11 mouse cellular contexts compared by ENCODE assay signal in genomic region chr17:29315672-29316465, GRCm38 (mm10). TPM values are rescaled to one million over a fixed set of nuclear protein-coding genes. Genes with fewer than 3 reads are reported as not detected.
DNase-seq lines count a peak whose midpoint lies in the region; ATAC-seq and TF ChIP-seq lines count a peak whose summit lies in the region.
"Had no signal": no experiment of that assay in that cellular context is flagged by ENCODE, and none has a peak within 500 bp of the region (broad histone marks: within the 10 kb centered on the region; RNA-seq: fewer than 3 reads in every experiment).

No protein-coding gene starts in this region.

- no peaks in the 10 kb centered on the region for H3K36me3 ChIP-seq in intestine, embryonic 15.5 days
- H3K36me3 ChIP-seq in intestine, embryonic 16.5 days (ENCODE audit: control insufficient read depth, insufficient read depth, low read length) = no peaks in the 10 kb centered on the region
- H3K36me3 ChIP-seq in C2C12 (ENCODE audit: control insufficient read depth, insufficient read depth) = no peaks in the 10 kb centered on the region
- H3K36me3 ChIP-seq: forebrain, embryonic 15.5 days had no signal

- DNase-seq in kidney, postnatal 36 days = peak; percentile 55 to 64
- no peak for DNase-seq in cerebellum, adult 11-12 months
- DNase-seq in testis, postnatal 14 days (ENCODE audit: low spot score) = no peak
- DNase-seq: cerebellum, postnatal 14 days; midbrain, embryonic 14.5 days; thymus, postnatal 4 days had no signal

- no peak for TF ChIP-seq CTCF in C2C12 (IDR thresholded peaks at IDR 0.05; ENCODE audit: control insufficient read depth, insufficient read depth, insufficient read length)
- TF ChIP-seq CTCF in bone marrow macrophage, adult 2 months (IDR thresholded peaks at IDR 0.05; ENCODE audit: low read depth, low read length) = no peak

- no peak overlapping the region for H3K9ac ChIP-seq in intestine, embryonic 15.5 days
- no peak overlapping the region for H3K9ac ChIP-seq in intestine, embryonic 16.5 days (ENCODE audit: low read depth, low read length)
- H3K9ac ChIP-seq: forebrain, embryonic 15.5 days had no signal

- ATAC-seq in intestine, embryonic 15.5 days = no peak
- no peak for ATAC-seq in intestine, embryonic 16.5 days
- ATAC-seq: forebrain, embryonic 15.5 days had no signal

- H3K9me3 ChIP-seq in intestine, embryonic 15.5 days = no peaks in the 10 kb centered on the region
- no peaks in the 10 kb centered on the region; the same call in 1 of the 2 replicates for H3K9me3 ChIP-seq in intestine, embryonic 16.5 days (ENCODE audit: control insufficient read depth, low read length)
- H3K9me3 ChIP-seq: forebrain, embryonic 15.5 days had no signal

- 0 out of 2 replicates have a peak, but pooled peaks cover 3% of the 10 kb centered on the region for H3K4me1 ChIP-seq in intestine, embryonic 15.5 days (replicated peaks)
- H3K4me1 ChIP-seq in intestine, embryonic 16.5 days (ENCODE audit: control insufficient read depth, insufficient read depth, low read length) = peaks cover 4% of the 10 kb centered on the region; the same call in 1 of the 2 replicates
- H3K4me1 ChIP-seq in bone marrow macrophage, adult 2 months (ENCODE audit: control insufficient read depth, insufficient read depth, low read length) = peaks cover 32% of the 10 kb centered on the region
- H3K4me1 ChIP-seq: forebrain, embryonic 15.5 days had no signal

- H3K4me3 ChIP-seq in intestine, embryonic 15.5 days (replicated peaks) = no peak overlapping the region
- H3K4me3 ChIP-seq in intestine, embryonic 16.5 days (ENCODE audit: low read length) = no peak overlapping the region
- H3K4me3 ChIP-seq in C2C12 (ENCODE audit: insufficient read depth, poor library complexity, severe bottlenecking) = no peak overlapping the region
- no peak overlapping the region for H3K4me3 ChIP-seq in bone marrow macrophage, adult 2 months (ENCODE audit: insufficient read depth, low read length)
- H3K4me3 ChIP-seq: forebrain, embryonic 15.5 days had no signal

- H3ac ChIP-seq in C2C12 (ENCODE audit: control insufficient read depth, insufficient read length, low read depth) = peak overlapping the region; percentile 59

- 46% methylated on average over 9 of the region's 9 CpGs for WGBS in intestine, embryonic 15.5 days
- 49% methylated on average over 9 of the region's 9 CpGs for WGBS in intestine, embryonic 16.5 days

- no peak for TF ChIP-seq POLR2A in bone marrow macrophage, adult 2 months (IDR thresholded peaks at IDR 0.05; ENCODE audit: borderline replicate concordance, low read depth, low read length)

- no peak overlapping the region for H3K4me2 ChIP-seq in intestine, embryonic 15.5 days (replicated peaks)
- no peak overlapping the region for H3K4me2 ChIP-seq in intestine, embryonic 16.5 days (ENCODE audit: low read depth, low read length)
- H3K4me2 ChIP-seq: forebrain, embryonic 15.5 days had no signal

- no peaks in the 10 kb centered on the region for H3K79me3 ChIP-seq in C2C12 (ENCODE audit: low read depth)

- 0 out of 2 replicates have a peak overlapping the region, but pooled peaks have one; percentile 22 for H3K27ac ChIP-seq in intestine, embryonic 15.5 days
- no peak overlapping the region for H3K27ac ChIP-seq in intestine, embryonic 16.5 days (ENCODE audit: low read length)
- H3K27ac ChIP-seq in bone marrow macrophage, adult 2 months (ENCODE audit: insufficient read depth, low read depth, low read length) = peak overlapping the region; percentile 11; the same call in 1 of the 2 replicates
- H3K27ac ChIP-seq: forebrain, embryonic 15.5 days had no signal

- no peaks in the 10 kb centered on the region for H3K79me2 ChIP-seq in C2C12 (ENCODE audit: control insufficient read depth, insufficient read depth)

- H3K27me3 ChIP-seq in intestine, embryonic 15.5 days (replicated peaks) = peaks cover 8% of the 10 kb centered on the region; the same call in 1 of the 2 replicates
- H3K27me3 ChIP-seq in intestine, embryonic 16.5 days (replicated peaks; ENCODE audit: control insufficient read depth, insufficient read depth, low read length) = no peaks in the 10 kb centered on the region; the same call in 1 of the 2 replicates
- no peaks in the 10 kb centered on the region for H3K27me3 ChIP-seq in C2C12 (ENCODE audit: control insufficient read depth, insufficient read depth, insufficient read length)

TF ChIP-seq in C2C12, 6 proteins besides CTCF, POLR2A, EP300 and RAD21:
- TF ChIP-seq MYOD1 (IDR thresholded peaks at IDR 0.05; ENCODE audit: control insufficient read depth, insufficient read length, low read depth) = peak; percentile 66
- TF ChIP-seq MAX (IDR thresholded peaks at IDR 0.05) = peak; percentile 8
- no peak for TF ChIP-seq MYOG (IDR thresholded peaks at IDR 0.05; ENCODE audit: control insufficient read depth, extremely low read depth, insufficient read length)

RNA-seq across cellular contexts. Expression of gene Pi16, which starts 1.6 kb away (rescaled TPM):
- polyA plus RNA-seq in intestine, embryonic 15.5 days (2015; fragmentation: Nextera tagmentation; extraction: Ambion mirVana) = 0.72 and 0.98 TPM in 2 replicates
- polyA plus RNA-seq in intestine, embryonic 16.5 days (2015; fragmentation: Nextera tagmentation; extraction: Ambion mirVana) = 0.88 and 1.1 TPM in 2 replicates
- polyA plus RNA-seq in C2C12 (2012; fragmentation: generic; extraction: Trizol) = 0.55 TPM
- 0.41 TPM in 1 of 2 replicates, not detected in the other for polyA plus RNA-seq in bone marrow macrophage, adult 2 months (2012; ENCODE audit: insufficient read depth, insufficient read length, missing spikeins)

RNA-seq across cellular contexts. Expression of gene Mtch1, which starts 31.9 kb away (rescaled TPM):
- 235 and 275 TPM in 2 replicates for polyA plus RNA-seq in intestine, embryonic 15.5 days (2015; fragmentation: Nextera tagmentation; extraction: Ambion mirVana)
- polyA plus RNA-seq in intestine, embryonic 16.5 days (2015; fragmentation: Nextera tagmentation; extraction: Ambion mirVana) = 31.7 and 146 TPM in 2 replicates
- 464 TPM for polyA plus RNA-seq in C2C12 (2012; fragmentation: generic; extraction: Trizol)
- 129 and 138 TPM in 2 replicates for polyA plus RNA-seq in bone marrow macrophage, adult 2 months (2012; ENCODE audit: insufficient read depth, insufficient read length, missing spikeins)

RNA-seq across cellular contexts. Expression of gene Fgd2, which starts 44.8 kb away (rescaled TPM):
- polyA plus RNA-seq in intestine, embryonic 15.5 days (2015; fragmentation: Nextera tagmentation; extraction: Ambion mirVana) = 10.5 and 12.3 TPM in 2 replicates
- 9.8 and 11.5 TPM in 2 replicates for polyA plus RNA-seq in intestine, embryonic 16.5 days (2015; fragmentation: Nextera tagmentation; extraction: Ambion mirVana)
- 0.19 TPM for polyA plus RNA-seq in C2C12 (2012; fragmentation: generic; extraction: Trizol)
- 136 and 152 TPM in 2 replicates for polyA plus RNA-seq in bone marrow macrophage, adult 2 months (2012; ENCODE audit: insufficient read depth, insufficient read length, missing spikeins)

RNA-seq across cellular contexts. Expression of gene BC004004, which starts 47.3 kb away (rescaled TPM):
- polyA plus RNA-seq in intestine, embryonic 15.5 days (2015; fragmentation: Nextera tagmentation; extraction: Ambion mirVana) = 78.3 and 83.5 TPM in 2 replicates
- polyA plus RNA-seq in intestine, embryonic 16.5 days (2015; fragmentation: Nextera tagmentation; extraction: Ambion mirVana) = 82.9 and 85.6 TPM in 2 replicates
- polyA plus RNA-seq in C2C12 (2012; fragmentation: generic; extraction: Trizol) = 59.4 TPM
- polyA plus RNA-seq in bone marrow macrophage, adult 2 months (2012; ENCODE audit: insufficient read depth, insufficient read length, missing spikeins) = 82.6 and 105 TPM in 2 replicates

RNA-seq across cellular contexts. Expression of gene Ppil1, which starts 51.9 kb away (rescaled TPM):
- 154 and 157 TPM in 2 replicates for polyA plus RNA-seq in intestine, embryonic 15.5 days (2015; fragmentation: Nextera tagmentation; extraction: Ambion mirVana)
- 133 and 153 TPM in 2 replicates for polyA plus RNA-seq in intestine, embryonic 16.5 days (2015; fragmentation: Nextera tagmentation; extraction: Ambion mirVana)
- polyA plus RNA-seq in C2C12 (2012; fragmentation: generic; extraction: Trizol) = 77.7 TPM
- polyA plus RNA-seq in bone marrow macrophage, adult 2 months (2012; ENCODE audit: insufficient read depth, insufficient read length, missing spikeins) = 16.9 and 25.5 TPM in 2 replicates

Comparison
In these comparisons a context has a peak if more than half of its experiments do, and no peak if none do; other contexts are left out.
1. DNase-seq: peak in kidney, postnatal 36 days (2 of 2); none in cerebellum, adult 11-12 months (single experiment) and testis, postnatal 14 days (single experiment).
2. RNA of gene Fgd2, which starts 44.8 kb away (polyA plus RNA-seq): 136 to 152 TPM in bone marrow macrophage, adult 2 months; 10.5 to 12.3 TPM in intestine, embryonic 15.5 days, 9.8 to 11.5 TPM in intestine, embryonic 16.5 days and 0.19 TPM in C2C12 (single experiment); every median in the first group is over 10 times any median in the second.